Mouse (Mus musculus): ENCODE measurements around the gene Tmem39b.

GRCm38 (mm10) chr4:129741251-129741973 lies 44.8 kb upstream of the Tmem39b start:
- TF ChIP-seq GATA1 (IDR thresholded peaks at IDR 0.05; ENCODE audit: low read length): no peak
- TF ChIP-seq TAL1 (IDR thresholded peaks at IDR 0.05; ENCODE audit: low read length): no peak

All from erythroblast, embryonic 14.5 days (primary cell).